Mouse (Mus musculus) NIH3T3 (cell line): ENCODE data around the gene Rrm1.
"Not testable (repeated sequence)": the region's sequence is repeated elsewhere in the genome, so short reads cannot be mapped to it uniquely, and the experiment has no call there.

ENCODE experiments used
- DNase-seq: peaks from one replicate; pipeline ENCODE4 v3.0.0-alpha.2; 2012; ENCODE audit warnings: low read depth

Gene Rrm1

GRCm38 (mm10) chr7:102441657-102442391 is at the start of gene Rrm1:
Gene Rrm1, plus strand, starts transcription at chr7:102441695.
- peak; percentile 97 for DNase-seq

GRCm38 (mm10) chr7:102393898-102394297 is 47.6 kb upstream of the Rrm1 start:
- no peak for DNase-seq

- peak; percentile 74 for DNase-seq
Measured at GRCm38 (mm10) chr7:102395894-102396293, 45.6 kb upstream of the Rrm1 start.

- DNase-seq: no peak
Measured at GRCm38 (mm10) chr7:102396331-102396730, 45.2 kb upstream of the Rrm1 start.

GRCm38 (mm10) chr7:102399180-102399731 is 42.2 kb upstream of the Rrm1 start:
- no peak for DNase-seq

GRCm38 (mm10) chr7:102404118-102404517 is 37.4 kb upstream of the Rrm1 start:
- no peak for DNase-seq

GRCm38 (mm10) chr7:102407440-102407839 is 34.1 kb upstream of the Rrm1 start:
- no peak for DNase-seq

GRCm38 (mm10) chr7:102415272-102415671 is 26.2 kb upstream of the Rrm1 start:
- DNase-seq: not testable (repeated sequence)

- no peak for DNase-seq
Measured at GRCm38 (mm10) chr7:102415841-102416240, 25.7 kb upstream of the Rrm1 start.

- peak; percentile 81 for DNase-seq
Measured at GRCm38 (mm10) chr7:102417398-102417797, 24.1 kb upstream of the Rrm1 start.

- no peak for DNase-seq
Measured at GRCm38 (mm10) chr7:102422036-102422435, 19.5 kb upstream of the Rrm1 start.

GRCm38 (mm10) chr7:102425933-102426685 is 15.4 kb upstream of the Rrm1 start:
- DNase-seq: no peak

GRCm38 (mm10) chr7:102434344-102434743 is 7.2 kb upstream of the Rrm1 start:
- no peak for DNase-seq

- peak; percentile 17 for DNase-seq
Measured at GRCm38 (mm10) chr7:102440822-102441656, 456 bp upstream of the Rrm1 start.

- DNase-seq: no peak
Measured at GRCm38 (mm10) chr7:102442432-102442831, 937 bp downstream of the Rrm1 start.

- peak; percentile 45 for DNase-seq
Measured at GRCm38 (mm10) chr7:102444301-102444700, 2.8 kb downstream of the Rrm1 start.

GRCm38 (mm10) chr7:102446438-102446837 is 4.9 kb downstream of the Rrm1 start:
- DNase-seq: no peak

- DNase-seq: no peak
Measured at GRCm38 (mm10) chr7:102458618-102459380, 17.3 kb downstream of the Rrm1 start.

GRCm38 (mm10) chr7:102467566-102467965 is 26.1 kb downstream of the Rrm1 start:
- DNase-seq: no peak

GRCm38 (mm10) chr7:102472675-102473074 is 31.2 kb downstream of the Rrm1 start:
- DNase-seq: no peak

GRCm38 (mm10) chr7:102476601-102477000 is 35.1 kb downstream of the Rrm1 start:
- DNase-seq: no peak
